Mouse (Mus musculus): ENCODE results near the gene Reep6. TPM values are rescaled to one million over a fixed set of nuclear protein-coding genes. Genes with fewer than 3 reads are reported as not detected.

Gene Reep6
- total RNA-seq, 1 experiment = 13.3 TPM

GRCm38 (mm10) chr10:80372706-80373105 is 43.0 kb downstream of the Reep6 start:
- TF ChIP-seq ZNF384 (IDR thresholded peaks at IDR 0.05; ENCODE audit: low read depth, low read length) (no peak), HCFC1 (IDR thresholded peaks at IDR 0.05; ENCODE audit: borderline replicate concordance, insufficient read depth, low read length) (no peak), ZC3H11A (IDR thresholded peaks at IDR 0.05; ENCODE audit: borderline replicate concordance, low read depth, low read length) (no peak)
- no peak overlapping the region for H3K4me3 ChIP-seq (ENCODE audit: insufficient read depth in 1 of 2, low read depth in 1 of 2, low read length in 2 of 2, poor library complexity in 1 of 2, severe bottlenecking in 1 of 2)
- in situ Hi-C loops (cut with MboI; ENCODE audit: low sequenced_read_pairs in 2 of 2, unreplicated experiment in 2 of 2) = loop anchor here in 1 of 2 experiments (10.0 kb wide), 1 partner anchor 198 kb away; the partner anchor contains the start of genes 1600002K03Rik and Efna2
- H3K4me1 ChIP-seq (ENCODE audit: control insufficient read depth in 2 of 2, insufficient read depth in 2 of 2, low read length in 2 of 2, poor library complexity in 1 of 2) = peaks cover 0 to 6% of the 10 kb centered on the region in 2 experiments; a peak in 1 of 4 replicates
- no peaks in the 10 kb centered on the region for H3K9me3 ChIP-seq (ENCODE audit: control insufficient read depth, insufficient read depth, low read depth, low read length)
- H3K9ac ChIP-seq (ENCODE audit: insufficient read depth, low read depth, low read length, poor library complexity, severe bottlenecking) = no peak overlapping the region
- no peak for DNase-seq (ENCODE audit: low read depth, low spot score)
- no peak overlapping the region for H3K27ac ChIP-seq (ENCODE audit: insufficient read depth, low read depth, low read length, poor library complexity, severe bottlenecking)
- no peaks in the 10 kb centered on the region for H3K36me3 ChIP-seq (ENCODE audit: control insufficient read depth, insufficient read depth, low read length, poor library complexity, severe bottlenecking)

GRCm38 (mm10) chr10:80374063-80374462 is 44.3 kb downstream of the Reep6 start:
- Histone ChIP-seq H3K9ac (ENCODE audit: insufficient read depth, low read depth, low read length, poor library complexity, severe bottlenecking) (no peak overlapping the region), H3K9me3 (ENCODE audit: control insufficient read depth, insufficient read depth, low read depth, low read length) (no peaks in the 10 kb centered on the region), H3K27ac (ENCODE audit: insufficient read depth, low read depth, low read length, poor library complexity, severe bottlenecking) (no peak overlapping the region), H3K36me3 (ENCODE audit: control insufficient read depth, insufficient read depth, low read length, poor library complexity, severe bottlenecking) (no peaks in the 10 kb centered on the region), H3K4me3 (ENCODE audit: insufficient read depth in 1 of 2, low read depth in 1 of 2, low read length in 2 of 2, poor library complexity in 1 of 2, severe bottlenecking in 1 of 2) (no peak overlapping the region), H3K4me1 (ENCODE audit: control insufficient read depth in 2 of 2, insufficient read depth in 2 of 2, low read length in 2 of 2, poor library complexity in 1 of 2) (peaks cover 0 to 6% of the 10 kb centered on the region in 2 experiments; a peak in 1 of 4 replicates)
- TF ChIP-seq ZC3H11A (IDR thresholded peaks at IDR 0.05; ENCODE audit: borderline replicate concordance, low read depth, low read length) (peak; percentile 61; the same call in 1 of the 2 replicates), MAFK (IDR thresholded peaks at IDR 0.05; ENCODE audit: insufficient read depth, low read depth, low read length) (no peak)
- DNase-seq (ENCODE audit: low read depth, low spot score) = peak; percentile 82
- in situ Hi-C loops (cut with MboI; ENCODE audit: low sequenced_read_pairs in 2 of 2, unreplicated experiment in 2 of 2) = loop anchor here in 1 of 2 experiments (10.0 kb wide), 1 partner anchor 199 kb away; the partner anchor contains the start of genes 1600002K03Rik and Efna2

GRCm38 (mm10) chr10:80376160-80376559 is 46.4 kb downstream of the Reep6 start:
- no peak for TF ChIP-seq ZC3H11A (IDR thresholded peaks at IDR 0.05; ENCODE audit: borderline replicate concordance, low read depth, low read length)
- TF ChIP-seq HCFC1 (IDR thresholded peaks at IDR 0.05; ENCODE audit: borderline replicate concordance, insufficient read depth, low read length) = no peak
- TF ChIP-seq ZNF384 (IDR thresholded peaks at IDR 0.05; ENCODE audit: low read depth, low read length) = peak; percentile 99
- TF ChIP-seq MAFK (IDR thresholded peaks at IDR 0.05; ENCODE audit: insufficient read depth, low read depth, low read length) = 0 out of 2 replicates have a peak, but pooled peaks have one; percentile 28
- no peak for TF ChIP-seq CHD2 (IDR thresholded peaks at IDR 0.05; ENCODE audit: low read depth, low read length)
- in situ Hi-C loops (cut with MboI; ENCODE audit: low sequenced_read_pairs in 2 of 2, unreplicated experiment in 2 of 2) = loop anchor here in 1 of 2 experiments (10.0 kb wide), 1 partner anchor 201 kb away; the partner anchor contains the start of genes 1600002K03Rik and Efna2
- no peak overlapping the region for H3K27ac ChIP-seq (ENCODE audit: insufficient read depth, low read depth, low read length, poor library complexity, severe bottlenecking)
- peak; percentile 94 for DNase-seq (ENCODE audit: low read depth, low spot score)
- H3K9ac ChIP-seq (ENCODE audit: insufficient read depth, low read depth, low read length, poor library complexity, severe bottlenecking) = no peak overlapping the region
- H3K9me3 ChIP-seq (ENCODE audit: control insufficient read depth, insufficient read depth, low read depth, low read length) = no peaks in the 10 kb centered on the region
- H3K36me3 ChIP-seq (ENCODE audit: control insufficient read depth, insufficient read depth, low read length, poor library complexity, severe bottlenecking) = peaks cover 7% of the 10 kb centered on the region; the same call in 1 of the 2 replicates
- no peak overlapping the region for H3K4me3 ChIP-seq (ENCODE audit: insufficient read depth in 1 of 2, low read depth in 1 of 2, low read length in 2 of 2, poor library complexity in 1 of 2, severe bottlenecking in 1 of 2)
- peaks cover 0 to 6% of the 10 kb centered on the region in 2 experiments; a peak in 1 of 4 replicates for H3K4me1 ChIP-seq (ENCODE audit: control insufficient read depth in 2 of 2, insufficient read depth in 2 of 2, low read length in 2 of 2, poor library complexity in 1 of 2)

GRCm38 (mm10) chr10:80377716-80378115 is 48.0 kb downstream of the Reep6 start:
- H3K36me3 ChIP-seq (ENCODE audit: control insufficient read depth, insufficient read depth, low read length, poor library complexity, severe bottlenecking) = peaks cover 16% of the 10 kb centered on the region; the same call in 1 of the 2 replicates
- H3K4me3 ChIP-seq (ENCODE audit: insufficient read depth in 1 of 2, low read depth in 1 of 2, low read length in 2 of 2, poor library complexity in 1 of 2, severe bottlenecking in 1 of 2) = no peak overlapping the region
- no peak overlapping the region for H3K27ac ChIP-seq (ENCODE audit: insufficient read depth, low read depth, low read length, poor library complexity, severe bottlenecking)
- no peak for TF ChIP-seq HCFC1 (IDR thresholded peaks at IDR 0.05; ENCODE audit: borderline replicate concordance, insufficient read depth, low read length)
- no peak for TF ChIP-seq CHD2 (IDR thresholded peaks at IDR 0.05; ENCODE audit: low read depth, low read length)
- TF ChIP-seq MAFK (IDR thresholded peaks at IDR 0.05; ENCODE audit: insufficient read depth, low read depth, low read length) = no peak
- no peak for TF ChIP-seq ZC3H11A (IDR thresholded peaks at IDR 0.05; ENCODE audit: borderline replicate concordance, low read depth, low read length)
- TF ChIP-seq ZNF384 (IDR thresholded peaks at IDR 0.05; ENCODE audit: low read depth, low read length) = no peak
- DNase-seq (ENCODE audit: low read depth, low spot score) = no peak
- no peak overlapping the region for H3K9ac ChIP-seq (ENCODE audit: insufficient read depth, low read depth, low read length, poor library complexity, severe bottlenecking)
- in situ Hi-C loops (cut with MboI; ENCODE audit: low sequenced_read_pairs in 2 of 2, unreplicated experiment in 2 of 2) = loop anchor here in 1 of 2 experiments (10.0 kb wide), 1 partner anchor 203 kb away; the partner anchor contains the start of genes 1600002K03Rik and Efna2
- peaks cover 0 to 9% of the 10 kb centered on the region in 2 experiments; a peak in 1 of 4 replicates for H3K4me1 ChIP-seq (ENCODE audit: control insufficient read depth in 2 of 2, insufficient read depth in 2 of 2, low read length in 2 of 2, poor library complexity in 1 of 2)
- no peaks in the 10 kb centered on the region for H3K9me3 ChIP-seq (ENCODE audit: control insufficient read depth, insufficient read depth, low read depth, low read length)
